Comparison of ENCODE assay signal across 8 mouse cellular contexts in genomic region chr12:20614766-20615165, GRCm38 (mm10).
A peak's percentile ranks its signal among the peaks of the same experiment; 100 is the strongest.
DNase-seq lines count a peak whose midpoint lies in the region; ATAC-seq and TF ChIP-seq lines count a peak whose summit lies in the region.
"Not testable (repeated sequence)": the region's sequence is repeated elsewhere in the genome, so short reads cannot be mapped to it uniquely, and the experiment has no call there.

No protein-coding gene starts in this region.

- not testable (repeated sequence) for TF ChIP-seq EP300 in liver, postnatal 0 days (IDR thresholded peaks at IDR 0.05; ENCODE audit: low read depth)

- ATAC-seq in hindbrain, embryonic 16.5 days; liver, postnatal 0 days; neural tube, embryonic 15.5 days (ENCODE audit: low FRiP score): not testable (repeated sequence)

- H3K36me3 ChIP-seq in hindbrain, embryonic 16.5 days (ENCODE audit: control insufficient read depth, insufficient read depth, low read length); liver, postnatal 0 days (replicated peaks; ENCODE audit: insufficient read depth, low read length); neural tube, embryonic 15.5 days; testis, adult 2 months (ENCODE audit: control insufficient read depth, insufficient read depth, low read length): not testable (repeated sequence)

- peak overlapping the region; percentile 34 for H3K4me3 ChIP-seq in hindbrain, embryonic 16.5 days (ENCODE audit: low read length)
- 0 out of 2 replicates have a peak overlapping the region, but pooled peaks have one; percentile 10 for H3K4me3 ChIP-seq in liver, postnatal 0 days (ENCODE audit: low read depth, low read length)
- H3K4me3 ChIP-seq in neural tube, embryonic 15.5 days (replicated peaks), result peak overlapping the region; percentile 41
- H3K4me3 ChIP-seq in testis, adult 2 months (ENCODE audit: control insufficient read depth, low read depth, low read length), result peak overlapping the region; percentile 5; the same call in 1 of the 2 replicates

- WGBS in hindbrain, embryonic 16.5 days, result 0% methylated on average over 4 of the region's 39 CpGs
- 11% methylated on average over 13 of the region's 39 CpGs for WGBS in liver, postnatal 0 days (ENCODE audit: insufficient replicate concordance)
- 2% methylated on average over 19 of the region's 39 CpGs for WGBS in neural tube, embryonic 15.5 days

- peak; percentile 86 to 91 for DNase-seq in adrenal gland, adult (ENCODE audit: inconsistent age in 2 of 2, low spot score in 1 of 2)
- DNase-seq in embryo, embryonic 9.5 days (ENCODE audit: extremely low spot score), result peak; percentile 71
- DNase-seq in gastrocnemius, postnatal 25 days, result peak; percentile 80
- peak; percentile 63 for DNase-seq in layer of hippocampus, adult 9-11 months
- DNase-seq in liver, postnatal 0 days, result peak; percentile 61

- H3K4me2 ChIP-seq in hindbrain, embryonic 16.5 days (ENCODE audit: low read length); liver, postnatal 0 days (ENCODE audit: low read depth, low read length): not testable (repeated sequence)
- H3K4me2 ChIP-seq in neural tube, embryonic 15.5 days, result peak overlapping the region; percentile 22; the same call in 1 of the 2 replicates

- not testable (repeated sequence) for TF ChIP-seq POLR2A in testis, adult 2 months (IDR thresholded peaks at IDR 0.05; ENCODE audit: control insufficient read depth, low read depth, low read length)

- H3K27ac ChIP-seq in hindbrain, embryonic 16.5 days (ENCODE audit: low read depth, low read length); liver, postnatal 0 days (ENCODE audit: low read depth); neural tube, embryonic 15.5 days (replicated peaks); testis, adult 2 months (ENCODE audit: control insufficient read depth, insufficient read depth, low read depth, low read length): not testable (repeated sequence)

- not testable (repeated sequence) for H3K9ac ChIP-seq in hindbrain, embryonic 16.5 days (ENCODE audit: low read depth, low read length); liver, postnatal 0 days (replicated peaks); neural tube, embryonic 15.5 days (replicated peaks)

- not testable (repeated sequence) for TF ChIP-seq CTCF in liver, postnatal 0 days (IDR thresholded peaks at IDR 0.05; ENCODE audit: low read depth); testis, adult 2 months (IDR thresholded peaks at IDR 0.05; ENCODE audit: control insufficient read depth, insufficient read depth, insufficient replicate concordance, low read depth, low read length)

- not testable (repeated sequence) for H3K9me3 ChIP-seq in hindbrain, embryonic 16.5 days (ENCODE audit: control insufficient read depth, low read length); liver, postnatal 0 days (ENCODE audit: low read length); neural tube, embryonic 15.5 days (replicated peaks)

- H3K27me3 ChIP-seq in hindbrain, embryonic 16.5 days (replicated peaks; ENCODE audit: control insufficient read depth, insufficient read depth, low read length); liver, postnatal 0 days (ENCODE audit: insufficient read depth, low read length); neural tube, embryonic 15.5 days (replicated peaks); testis, adult 2 months (ENCODE audit: control insufficient read depth, insufficient read depth, low read length): not testable (repeated sequence)

- H3K4me1 ChIP-seq in hindbrain, embryonic 16.5 days (ENCODE audit: control insufficient read depth, insufficient read depth, low read depth, low read length); liver, postnatal 0 days (ENCODE audit: insufficient read depth); neural tube, embryonic 15.5 days; testis, adult 2 months (ENCODE audit: control insufficient read depth, insufficient read depth, low read length): not testable (repeated sequence)
